Mouse (Mus musculus) heart, embryonic 13.5 days (tissue): ENCODE measurements around the gene Ankrd42. TPM values are rescaled to one million over a fixed set of nuclear protein-coding genes. Genes with fewer than 3 reads are reported as not detected.

Experiments
- ATAC-seq: fragments of 200-750 bp; cut with Nextera tagmentation; 2 replicates; pipeline ENCODE4 v1.8.0; 2017; ENCODE audit warnings: moderate TSS enrichment; ENCODE audit not compliant: insufficient number of reproducible peaks, low FRiP score, low TSS enrichment; ENCODE audit errors: extremely low read depth
- H3K27ac ChIP-seq: fragments of 300-500 bp; sonication (generic); replicated peaks from 2 replicates; pipeline ENCODE4 v1.5.1; 2015; ENCODE audit warnings: moderate library complexity, mild to moderate bottlenecking, inconsistent platforms
- H3K27me3 ChIP-seq: fragments of 300-500 bp; sonication (generic); replicated peaks from 2 replicates; pipeline ENCODE4 v1.6.1; 2015; ENCODE audit warnings: mild to moderate bottlenecking, inconsistent platforms
- H3K36me3 ChIP-seq: fragments of 300-500 bp; sonication (generic); 2 replicates; pipeline ENCODE4 v1.6.1; 2015; ENCODE audit warnings: mild to moderate bottlenecking, inconsistent platforms
- H3K4me1 ChIP-seq: fragments of 300-500 bp; sonication (generic); 2 replicates; pipeline ENCODE4 v1.6.1; 2015; ENCODE audit warnings: inconsistent platforms
- H3K4me2 ChIP-seq: fragments of 300-500 bp; sonication (generic); 2 replicates; pipeline ENCODE4 v1.6.1; 2015; ENCODE audit warnings: inconsistent platforms, mild to moderate bottlenecking, moderate library complexity
- H3K4me3 ChIP-seq: fragments of 300-500 bp; sonication (generic); 2 replicates; pipeline ENCODE4 v1.5.1; 2015; ENCODE audit warnings: moderate library complexity, mild to moderate bottlenecking, inconsistent platforms
- H3K9ac ChIP-seq: fragments of 300-500 bp; sonication (generic); 2 replicates; pipeline ENCODE4 v1.6.1; 2015; ENCODE audit warnings: inconsistent platforms, mild to moderate bottlenecking, moderate library complexity
- H3K9me3 ChIP-seq: fragments of 300-500 bp; sonication (generic); 2 replicates; pipeline ENCODE4 v1.6.1; 2016; ENCODE audit warnings: inconsistent platforms
- WGBS: fragments of 180-500 bp; shearing (Covaris S2); methylation state at CpG from one replicate; pipeline ENCODE4 v1.1.7; 2015; ENCODE audit warnings: mixed read lengths; 5-methylcytosine and 5-hydroxymethylcytosine counted together
- polyA plus RNA-seq: library from polyadenylated mRNA; unstranded; fragments of >200 nt; fragmentation: Nextera tagmentation; extraction: Ambion mirVana; gene quantifications from 2 replicates; pipeline ENCODE4 v1.2.1, GENCODE M21; 2015

Gene Ankrd42
- 3.8 and 4.1 TPM in 2 replicates for polyA plus RNA-seq

DNA sequence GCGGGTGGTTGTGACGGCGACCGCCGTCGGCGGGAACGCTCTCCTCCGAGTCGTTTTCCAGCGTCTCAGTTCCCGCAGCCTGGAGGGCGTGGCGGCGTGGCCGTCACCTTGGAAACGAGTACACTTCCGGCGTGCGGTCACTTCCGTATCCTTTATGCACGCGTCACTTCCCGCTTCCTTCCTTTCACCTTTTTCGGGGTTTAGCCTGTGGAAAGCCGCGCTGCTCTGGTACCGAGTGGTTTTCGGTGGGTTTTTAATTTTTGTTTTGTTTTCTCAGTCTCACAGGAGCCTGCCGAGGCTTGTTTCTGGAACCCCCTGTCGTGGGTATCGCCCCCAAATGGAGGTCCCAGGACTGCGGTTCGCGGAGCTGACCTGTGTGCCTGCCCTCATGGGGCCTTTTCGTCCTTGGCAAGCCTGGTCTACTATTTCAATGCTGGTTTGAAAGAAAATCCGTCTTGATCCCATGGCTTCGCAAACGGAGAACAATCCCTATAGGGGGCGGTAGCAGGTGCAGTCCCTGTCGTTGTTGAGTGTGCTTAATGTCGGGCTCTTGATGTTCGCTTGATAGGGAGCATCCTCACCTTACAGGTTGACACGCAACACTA, at the start of gene Ankrd42:
Ankrd42 (minus strand) TSS at position 122 of the 605 bp plus-strand sequence.
- Histone ChIP-seq H3K4me1 (peaks cover 18% of the 10 kb centered on the region), H3K9ac (peak within 1 kb of the TSS; percentile 89), H3K27ac (peak within 1 kb of the TSS; percentile 78), H3K36me3 (peaks cover 27% of the 10 kb centered on the region), H3K9me3 (no peaks in the 10 kb centered on the region), H3K4me3 (peak within 1 kb of the TSS; percentile 85), H3K27me3 (peaks cover 15% of the 10 kb centered on the region), H3K4me2 (peak within 1 kb of the TSS; percentile 97)
- under 1% methylated on average over 44 of the region's 44 CpGs for WGBS
- peak; percentile 96 for ATAC-seq

DNA sequence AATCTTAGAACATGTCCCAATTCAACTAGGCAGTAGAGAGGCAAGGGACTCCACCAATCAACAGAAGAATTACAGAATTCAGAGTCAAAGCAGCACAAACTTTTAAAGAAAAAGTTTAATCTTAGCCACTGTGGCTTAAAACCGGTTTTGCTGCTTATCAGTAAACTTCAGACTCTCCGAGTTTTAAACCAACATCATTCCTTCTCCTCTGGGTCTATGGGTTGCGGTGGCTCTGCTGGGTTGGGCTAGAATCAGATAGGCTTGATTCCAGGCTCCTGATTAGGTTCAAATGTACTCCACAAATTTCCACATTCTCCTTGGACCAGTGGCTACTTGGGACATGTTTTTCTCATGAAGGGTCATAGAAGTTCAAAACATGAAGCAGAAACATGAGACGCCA, 40.4 kb upstream of the Ankrd42 start:
- H3K4me2 ChIP-seq, result no peak overlapping the region
- H3K4me1 ChIP-seq, result no peaks in the 10 kb centered on the region
- H3K36me3 ChIP-seq, result no peaks in the 10 kb centered on the region
- no peak for ATAC-seq
- no peaks in the 10 kb centered on the region for H3K27me3 ChIP-seq
- WGBS, result 52% methylated on average over 4 of the region's 4 CpGs
- H3K4me3 ChIP-seq, result no peak overlapping the region
- no peak overlapping the region for H3K9ac ChIP-seq
- H3K9me3 ChIP-seq, result no peaks in the 10 kb centered on the region
- no peak overlapping the region for H3K27ac ChIP-seq

DNA sequence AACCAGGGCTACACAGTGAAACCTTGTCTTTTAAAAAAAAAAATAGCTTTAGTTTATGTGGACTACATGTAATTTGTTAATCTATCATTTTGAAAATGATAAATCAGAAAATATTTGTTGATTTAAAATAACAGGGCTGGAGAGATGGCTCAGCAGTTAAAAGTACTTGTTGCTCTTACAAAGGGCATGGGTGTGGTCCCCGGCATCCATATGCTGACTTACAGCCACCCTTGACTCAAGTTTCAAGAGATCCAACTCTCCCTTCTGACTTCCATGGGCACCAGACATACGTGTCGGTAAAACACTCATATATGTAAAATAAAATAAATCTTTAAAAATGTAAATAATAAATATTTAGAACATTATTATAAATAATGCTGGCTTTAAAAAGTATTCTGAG, 38.2 kb upstream of the Ankrd42 start:
- Histone ChIP-seq H3K27me3 (no peaks in the 10 kb centered on the region), H3K9ac (no peak overlapping the region), H3K4me3 (no peak overlapping the region), H3K9me3 (no peaks in the 10 kb centered on the region), H3K36me3 (no peaks in the 10 kb centered on the region), H3K27ac (no peak overlapping the region), H3K4me2 (no peak overlapping the region), H3K4me1 (peaks cover 5% of the 10 kb centered on the region)
- ATAC-seq, result no peak
- 83% methylated on average over 3 of the region's 3 CpGs for WGBS

DNA sequence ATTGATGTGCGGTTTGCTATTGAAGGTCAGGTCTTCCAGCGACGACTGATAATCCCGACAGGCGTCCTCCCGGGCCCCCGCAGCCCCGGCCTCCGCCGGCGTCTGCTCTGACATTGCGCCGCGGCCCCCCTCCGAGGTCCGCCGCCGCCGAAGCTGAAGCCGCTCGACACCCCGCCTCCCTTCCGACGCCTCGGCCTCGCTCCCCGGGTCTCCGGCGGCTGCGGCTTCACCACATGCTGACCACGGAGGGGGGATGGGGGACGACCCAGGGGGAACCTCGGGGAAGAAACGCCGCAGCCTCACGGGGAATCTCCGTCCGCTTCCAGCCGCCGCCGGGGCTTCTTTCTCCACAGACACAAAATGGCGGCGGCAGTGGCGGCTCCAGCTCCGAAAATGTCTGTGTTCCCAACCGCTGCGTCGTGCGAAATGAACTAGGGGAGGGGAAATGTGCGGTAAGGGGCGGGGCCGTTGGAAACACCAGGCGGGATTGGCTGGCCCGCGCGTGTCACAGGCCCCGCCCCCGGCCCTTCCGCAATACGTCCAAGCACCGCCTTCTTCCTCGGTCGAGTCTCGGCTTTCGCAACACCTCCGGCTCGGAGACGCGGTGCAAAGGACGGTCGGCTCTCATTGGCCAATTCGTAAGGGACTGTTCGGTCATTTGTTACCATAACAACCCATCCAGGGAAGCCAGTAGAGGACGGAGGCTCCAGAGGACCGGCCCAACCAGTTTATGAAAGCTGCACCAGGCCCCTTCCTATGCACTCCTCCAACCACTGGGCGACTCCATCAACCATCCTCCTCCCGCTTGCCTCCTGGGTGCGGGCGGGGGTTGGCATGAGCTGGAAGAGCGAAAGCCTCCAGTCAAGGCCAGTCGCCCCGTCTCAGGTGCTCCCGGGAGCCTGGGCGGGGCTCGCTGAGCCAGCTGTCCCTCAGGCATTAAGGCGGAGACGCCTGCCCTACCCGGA, 32.8 kb upstream of the Ankrd42 start, which contains the start of gene Pcf11:
Pcf11 (minus strand) TSS at position 428 of the 965 bp plus-strand sequence.
- Histone ChIP-seq H3K27me3 (no peaks in the 10 kb centered on the region), H3K9me3 (no peaks in the 10 kb centered on the region), H3K4me3 (peak within 1 kb of the TSS; percentile 97), H3K4me2 (peak within 1 kb of the TSS; percentile 76), H3K4me1 (peaks cover 24% of the 10 kb centered on the region), H3K9ac (peak within 1 kb of the TSS; percentile 95), H3K27ac (peak within 1 kb of the TSS; percentile 96), H3K36me3 (peaks cover 7% of the 10 kb centered on the region; the same call in 1 of the 2 replicates)
- peak; percentile 97 for ATAC-seq
- 1% methylated on average over 88 of the region's 88 CpGs for WGBS

DNA sequence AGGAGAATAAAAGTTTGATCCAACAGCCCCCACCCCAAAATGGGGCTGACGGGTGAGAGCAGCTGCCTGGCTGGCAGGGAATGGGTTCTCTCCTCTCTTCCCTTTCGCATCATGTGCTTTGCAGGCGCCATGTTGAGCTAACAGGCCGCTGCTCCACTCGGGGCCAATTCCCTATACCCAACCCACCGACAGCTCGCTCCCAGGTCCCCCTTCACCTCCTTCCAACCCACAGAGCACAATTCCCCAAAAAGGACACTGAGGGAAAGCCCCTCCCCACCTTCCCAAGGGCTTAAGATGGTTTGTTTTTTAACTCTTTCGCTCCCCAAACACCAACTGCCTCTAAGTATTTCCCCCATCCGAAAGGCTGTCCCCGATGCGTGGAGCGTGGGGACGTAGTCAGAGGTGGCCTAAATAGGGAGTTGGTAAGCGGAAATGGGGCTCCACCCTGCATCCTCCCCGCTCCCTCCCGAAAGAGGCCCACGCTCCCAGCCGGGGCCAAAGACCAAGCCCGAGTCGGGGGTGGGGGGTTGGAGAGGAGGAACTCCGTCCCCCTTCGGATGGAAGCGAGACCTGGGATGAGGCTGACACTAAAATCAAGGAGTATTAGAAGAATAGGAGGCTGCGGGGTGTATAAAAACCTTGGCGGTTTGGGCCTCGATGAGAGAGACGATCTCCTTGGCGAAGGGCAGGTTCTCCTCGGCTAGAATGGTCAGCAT, 32.0 kb upstream of the Ankrd42 start:
- Histone ChIP-seq H3K36me3 (peaks cover 7% of the 10 kb centered on the region; the same call in 1 of the 2 replicates), H3K4me1 (peaks cover 24% of the 10 kb centered on the region), H3K27ac (peak overlapping the region; percentile 96), H3K9ac (peak overlapping the region; percentile 95), H3K9me3 (no peaks in the 10 kb centered on the region), H3K4me3 (peak overlapping the region; percentile 97), H3K4me2 (peak overlapping the region; percentile 73), H3K27me3 (no peaks in the 10 kb centered on the region)
- no peak; the same call in 1 of the 2 replicates for ATAC-seq
- WGBS, result under 1% methylated on average over 29 of the region's 29 CpGs

DNA sequence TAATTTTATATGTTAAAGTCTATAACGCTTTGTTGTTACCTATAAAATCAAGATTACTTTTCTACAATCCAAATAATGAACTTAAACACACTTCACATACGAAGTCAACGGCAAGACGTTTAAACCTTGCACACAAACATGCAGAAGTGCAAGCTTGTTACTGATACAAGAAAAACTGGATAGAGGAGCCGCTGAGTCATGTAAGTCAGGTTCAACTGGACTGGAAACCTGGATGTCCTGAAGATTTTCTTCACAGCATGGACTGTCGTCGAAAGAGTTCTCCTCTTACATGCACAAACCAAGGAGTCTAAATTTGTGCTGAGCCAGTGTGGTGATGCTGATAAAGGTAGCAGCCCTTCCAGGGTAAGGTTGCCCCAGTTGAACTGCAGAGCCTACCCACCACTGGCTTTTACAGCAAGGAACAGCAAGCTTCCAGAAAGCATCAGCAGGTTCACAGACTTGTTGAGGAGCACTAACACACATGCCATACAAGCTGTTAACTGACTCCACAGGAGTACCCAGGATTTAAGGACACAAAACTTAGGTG, 29.4 kb upstream of the Ankrd42 start:
- ATAC-seq, result no peak
- H3K4me1 ChIP-seq, result peaks cover 24% of the 10 kb centered on the region
- peak overlapping the region; percentile 73 for H3K9ac ChIP-seq
- H3K4me3 ChIP-seq, result peak overlapping the region; percentile 97
- no peaks in the 10 kb centered on the region for H3K27me3 ChIP-seq
- 72% methylated on average over 7 of the region's 7 CpGs for WGBS
- H3K27ac ChIP-seq, result 0 out of 2 replicates have a peak overlapping the region, but pooled peaks have one; percentile 40
- no peaks in the 10 kb centered on the region for H3K9me3 ChIP-seq
- peaks cover 22% of the 10 kb centered on the region for H3K36me3 ChIP-seq
- peak overlapping the region; percentile 73 for H3K4me2 ChIP-seq

DNA sequence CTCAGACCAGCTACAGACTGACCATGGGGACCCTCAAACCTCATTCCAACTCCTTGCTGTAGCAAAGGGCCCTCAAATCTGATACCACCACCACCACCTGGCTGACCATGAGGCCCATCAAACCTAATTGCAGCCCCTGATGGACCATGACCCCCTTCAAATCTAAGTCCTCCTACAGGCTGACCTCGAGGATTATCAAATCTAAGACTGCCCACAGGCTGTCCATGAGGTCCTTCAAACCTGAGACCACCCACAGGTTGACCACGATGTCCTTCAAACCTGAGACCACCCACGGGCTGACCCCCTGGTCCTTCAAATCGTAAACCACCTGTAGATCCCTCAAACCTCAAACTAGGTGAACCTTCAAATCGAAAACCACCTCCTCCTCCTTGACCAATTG, 21.1 kb upstream of the Ankrd42 start:
- peaks cover 84% of the 10 kb centered on the region for H3K36me3 ChIP-seq
- H3K4me1 ChIP-seq, result peaks cover 7% of the 10 kb centered on the region
- H3K4me3 ChIP-seq, result no peak overlapping the region
- ATAC-seq, result no peak
- WGBS, result 96% methylated on average over 5 of the region's 5 CpGs
- no peaks in the 10 kb centered on the region for H3K9me3 ChIP-seq
- H3K27ac ChIP-seq, result no peak overlapping the region
- no peak overlapping the region for H3K4me2 ChIP-seq
- no peak overlapping the region for H3K9ac ChIP-seq
- H3K27me3 ChIP-seq, result no peaks in the 10 kb centered on the region

DNA sequence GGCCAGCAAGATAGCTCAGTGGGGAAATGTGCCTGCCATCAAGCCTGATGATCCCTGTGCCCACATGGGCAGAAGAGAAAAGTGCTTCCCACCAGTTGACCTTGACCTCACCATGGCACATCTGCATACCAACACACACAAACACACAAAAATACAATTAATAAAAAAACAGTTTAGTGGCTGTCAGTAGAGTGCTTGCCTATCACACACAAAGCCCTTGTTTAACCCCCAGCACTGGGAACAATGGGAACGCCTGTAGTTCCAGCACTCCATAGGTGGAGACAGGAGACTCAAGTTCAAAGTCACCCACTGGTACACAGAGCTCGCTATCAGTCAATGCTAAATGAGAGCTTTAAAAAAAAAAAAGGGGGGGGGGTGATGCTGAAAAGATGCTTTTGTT, 19.4 kb upstream of the Ankrd42 start:
- Histone ChIP-seq H3K4me1 (peaks cover 7% of the 10 kb centered on the region), H3K4me2 (no peak overlapping the region), H3K9ac (no peak overlapping the region), H3K27me3 (no peaks in the 10 kb centered on the region), H3K4me3 (no peak overlapping the region), H3K36me3 (peaks cover 85% of the 10 kb centered on the region), H3K27ac (no peak overlapping the region), H3K9me3 (no peaks in the 10 kb centered on the region)
- WGBS, result 76% methylated on average over 2 of the region's 2 CpGs
- ATAC-seq, result no peak

DNA sequence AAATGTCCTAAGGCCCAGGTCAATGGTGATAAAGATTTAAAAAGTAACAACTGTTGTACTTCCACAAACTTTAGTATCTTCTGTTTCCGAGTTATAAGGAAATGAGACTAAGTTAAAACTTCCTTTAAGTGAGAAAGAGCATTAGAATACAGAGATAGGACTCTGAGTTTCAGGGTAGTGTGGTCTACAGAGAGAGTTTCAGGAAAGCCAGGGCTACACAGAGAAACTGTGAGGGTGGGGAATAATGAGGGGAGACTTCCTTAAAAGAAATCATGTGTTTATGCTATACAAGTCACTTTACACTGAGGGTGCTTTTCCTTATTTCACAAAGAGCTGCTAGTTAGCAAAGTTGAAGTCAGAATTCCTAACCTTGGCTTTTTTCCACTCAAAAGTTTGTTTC, 16.4 kb upstream of the Ankrd42 start:
- peaks cover 70% of the 10 kb centered on the region for H3K36me3 ChIP-seq
- no peak for ATAC-seq

DNA sequence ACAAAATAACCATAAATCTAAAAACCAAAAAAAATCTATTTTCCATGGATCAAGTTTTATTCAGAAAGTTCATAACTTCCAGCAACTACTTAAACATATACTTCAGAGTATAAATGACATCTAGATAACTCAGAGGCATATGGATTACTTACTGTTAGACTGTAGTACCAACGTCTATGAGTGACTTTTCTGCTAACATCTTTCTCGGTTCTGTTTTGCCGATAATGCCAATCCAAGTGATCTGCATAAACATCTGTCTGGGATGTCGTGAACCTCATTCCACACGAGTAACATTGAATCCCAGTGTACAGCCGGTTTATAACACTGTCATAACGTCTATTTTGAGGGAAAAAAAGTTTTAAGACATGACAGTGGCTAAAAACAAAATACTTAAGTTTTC, 10.8 kb upstream of the Ankrd42 start:
- no peak overlapping the region for H3K4me3 ChIP-seq
- H3K9me3 ChIP-seq, result no peaks in the 10 kb centered on the region
- peaks cover 69% of the 10 kb centered on the region for H3K36me3 ChIP-seq
- 86% methylated on average over 7 of the region's 7 CpGs for WGBS
- no peaks in the 10 kb centered on the region for H3K4me1 ChIP-seq
- no peaks in the 10 kb centered on the region for H3K27me3 ChIP-seq
- H3K4me2 ChIP-seq, result no peak overlapping the region
- no peak for ATAC-seq
- no peak overlapping the region for H3K27ac ChIP-seq
- H3K9ac ChIP-seq, result no peak overlapping the region

More for the DNA sequence above, 16.4 kb upstream of the Ankrd42 start:
- Histone ChIP-seq H3K4me2 (no peak overlapping the region), H3K9ac (no peak overlapping the region), H3K9me3 (no peaks in the 10 kb centered on the region), H3K4me3 (no peak overlapping the region), H3K27ac (no peak overlapping the region), H3K27me3 (no peaks in the 10 kb centered on the region), H3K4me1 (peaks cover 7% of the 10 kb centered on the region)
- 82% methylated on average over 1 of the region's 1 CpGs for WGBS

DNA sequence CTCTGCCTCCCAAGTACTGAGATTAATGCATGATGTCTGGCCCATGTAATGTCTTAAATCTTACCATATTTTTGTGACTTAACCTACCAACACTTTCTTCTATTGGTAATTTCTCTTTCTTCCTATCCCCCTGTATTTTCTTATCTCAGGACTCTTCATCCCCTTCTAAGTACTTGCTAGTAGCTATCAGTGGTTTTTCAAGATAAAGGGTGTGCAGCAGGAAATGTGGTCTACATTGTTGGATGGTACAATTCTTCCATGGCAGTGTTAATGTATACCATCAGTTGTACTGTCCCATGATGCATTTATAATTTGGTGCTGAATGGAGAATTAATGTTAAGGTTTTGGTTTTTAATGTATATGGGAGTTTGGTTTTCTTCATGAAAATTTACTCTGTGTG, 5.4 kb upstream of the Ankrd42 start:
- peaks cover 9% of the 10 kb centered on the region for H3K4me1 ChIP-seq
- H3K9ac ChIP-seq, result no peak overlapping the region
- no peak overlapping the region for H3K27ac ChIP-seq
- peaks cover 67% of the 10 kb centered on the region for H3K36me3 ChIP-seq
- no peak overlapping the region for H3K4me3 ChIP-seq
- no peaks in the 10 kb centered on the region for H3K9me3 ChIP-seq
- no peak overlapping the region for H3K4me2 ChIP-seq
- H3K27me3 ChIP-seq, result no peaks in the 10 kb centered on the region
- ATAC-seq, result no peak
